Mouse (Mus musculus) cerebral cortex, adult 2 months (tissue): ENCODE measurements around the gene Cradd.

Experiments used
- WGBS: fragments of 180-500 bp; shearing (Covaris S2); methylation state at CpG from one replicate; pipeline ENCODE4 v1.1.7; 2018; 5-methylcytosine and 5-hydroxymethylcytosine counted together

The Cradd gene

GRCm38 (mm10) chr10:95330375-95331363 is 6.7 kb upstream of the Cradd start:
- 82% methylated on average over 9 of the region's 9 CpGs for WGBS

GRCm38 (mm10) chr10:95329884-95330283 is 6.0 kb upstream of the Cradd start:
- 94% methylated on average over 1 of the region's 1 CpGs for WGBS

GRCm38 (mm10) chr10:95324278-95324631 is 322 bp upstream of the Cradd start:
- WGBS: 43% methylated on average over 1 of the region's 1 CpGs

- 66% methylated on average over 20 of the region's 20 CpGs for WGBS
Measured at GRCm38 (mm10) chr10:95322076-95323070, 1.6 kb downstream of the Cradd start.

DNA sequence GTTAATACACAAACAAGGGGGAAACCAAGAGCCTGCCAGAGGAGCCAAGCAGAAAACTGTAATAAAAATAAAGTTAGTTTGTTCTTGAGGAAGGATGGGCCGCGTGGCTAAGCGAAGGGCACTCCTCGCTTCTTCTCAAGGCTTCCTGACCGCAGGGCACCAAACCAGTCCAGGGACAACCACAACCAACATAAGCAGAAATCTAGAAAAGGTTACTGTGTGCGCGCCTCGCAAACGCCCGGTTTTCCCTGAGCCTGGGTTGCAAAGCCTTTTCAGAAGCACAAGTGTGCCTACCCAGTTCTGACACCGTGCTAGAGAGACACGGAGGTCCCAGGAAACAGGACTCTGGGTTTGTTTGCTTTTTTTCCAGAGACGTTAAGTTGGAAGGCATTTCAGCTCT is 4.9 kb downstream of the Cradd start:
- WGBS: 83% methylated on average over 13 of the region's 13 CpGs

GRCm38 (mm10) chr10:95318392-95318708 is 5.6 kb downstream of the Cradd start:
- WGBS: 87% methylated on average over 7 of the region's 7 CpGs

DNA sequence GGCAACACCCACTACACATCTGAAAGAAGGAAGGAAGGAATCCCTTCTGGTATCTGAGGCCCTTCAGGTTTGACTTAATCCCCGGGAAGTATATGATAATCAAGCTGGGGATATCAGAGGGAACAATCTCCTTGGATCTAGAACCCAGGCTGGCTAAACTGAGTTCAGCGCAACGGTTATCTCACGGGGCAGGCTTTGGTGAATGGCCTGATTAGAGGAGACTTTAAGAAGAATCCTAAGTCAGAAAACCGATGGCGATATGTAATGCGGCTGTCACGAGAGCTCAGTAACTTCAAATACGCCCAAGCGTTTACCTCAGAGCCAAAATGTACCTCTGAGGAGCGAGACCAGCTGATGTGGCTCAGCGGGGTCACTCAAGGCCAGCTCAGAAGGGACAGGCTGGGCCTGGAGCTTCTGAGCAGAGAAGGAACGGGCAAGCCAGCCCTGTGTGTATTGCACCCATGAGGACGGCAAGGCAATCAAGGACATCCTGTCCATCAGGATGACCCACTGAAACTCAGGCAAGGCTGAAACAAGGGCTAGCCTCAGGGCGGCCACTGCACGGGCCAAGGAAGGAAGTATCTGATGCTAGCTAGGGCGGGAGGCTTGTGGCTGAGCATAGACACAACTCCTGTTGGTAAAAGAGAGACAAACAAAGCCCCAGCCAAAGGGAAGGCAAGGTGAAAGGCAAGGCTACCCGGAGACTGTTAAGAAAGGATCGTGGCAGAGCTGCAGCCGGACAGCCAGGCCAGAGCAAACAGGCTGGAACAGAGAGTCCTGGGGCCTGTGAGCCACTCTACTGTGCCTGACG is 6.1 kb downstream of the Cradd start:
- 92% methylated on average over 21 of the region's 21 CpGs for WGBS

DNA sequence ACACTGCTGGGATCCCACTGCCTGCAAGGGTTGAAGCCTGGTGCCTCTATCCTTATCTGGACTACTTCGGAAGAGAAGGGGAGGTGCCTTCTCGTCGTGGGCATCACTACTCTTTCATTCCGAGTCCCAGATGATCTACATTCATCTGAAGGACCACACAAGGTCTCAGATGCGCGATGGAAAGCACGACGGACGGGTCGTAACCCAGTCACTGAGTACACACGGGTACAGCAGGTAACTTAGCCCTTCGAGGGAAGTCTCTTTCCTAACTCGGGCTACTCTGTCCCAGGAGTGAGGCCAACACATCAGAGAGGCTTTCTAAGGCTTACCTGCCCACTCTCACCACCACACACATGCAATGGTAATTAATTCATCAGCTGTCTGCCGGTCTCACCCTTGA is 6.8 kb downstream of the Cradd start:
- 94% methylated on average over 14 of the region's 14 CpGs for WGBS

GRCm38 (mm10) chr10:95316675-95317074 is 7.3 kb downstream of the Cradd start:
- 91% methylated on average over 9 of the region's 9 CpGs for WGBS

DNA sequence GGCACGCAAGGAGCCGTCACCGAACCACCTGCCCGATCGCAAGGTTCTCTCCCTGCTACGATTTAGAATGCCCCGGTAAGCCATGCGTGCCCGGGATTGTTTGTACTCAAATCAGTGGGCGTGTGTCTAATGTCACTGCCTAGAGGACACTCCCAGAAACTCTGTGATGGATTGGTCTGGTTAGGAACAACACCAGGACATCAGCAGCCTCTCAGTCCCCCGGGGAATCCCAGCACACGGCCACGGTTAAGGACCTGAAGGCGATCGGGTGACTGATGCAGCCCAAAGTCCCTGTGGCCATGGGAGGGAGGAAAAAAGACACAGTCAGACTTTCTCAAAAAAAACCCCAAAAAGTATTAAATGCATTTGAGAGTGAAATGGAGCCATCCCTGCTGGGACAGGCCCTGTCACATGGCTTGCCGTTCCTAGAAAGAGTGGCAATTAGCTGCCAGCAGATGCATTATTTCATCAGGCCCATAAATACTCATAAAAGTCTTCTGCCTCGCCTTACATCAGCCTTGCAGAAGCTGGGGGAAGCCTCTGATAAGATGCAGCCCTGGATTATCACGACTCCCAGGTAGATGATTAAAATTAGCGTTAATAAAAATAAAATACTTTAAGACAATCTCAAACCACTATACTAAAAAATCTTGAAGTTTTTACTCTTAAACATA is 8.0 kb downstream of the Cradd start:
- WGBS: 93% methylated on average over 19 of the region's 19 CpGs

DNA sequence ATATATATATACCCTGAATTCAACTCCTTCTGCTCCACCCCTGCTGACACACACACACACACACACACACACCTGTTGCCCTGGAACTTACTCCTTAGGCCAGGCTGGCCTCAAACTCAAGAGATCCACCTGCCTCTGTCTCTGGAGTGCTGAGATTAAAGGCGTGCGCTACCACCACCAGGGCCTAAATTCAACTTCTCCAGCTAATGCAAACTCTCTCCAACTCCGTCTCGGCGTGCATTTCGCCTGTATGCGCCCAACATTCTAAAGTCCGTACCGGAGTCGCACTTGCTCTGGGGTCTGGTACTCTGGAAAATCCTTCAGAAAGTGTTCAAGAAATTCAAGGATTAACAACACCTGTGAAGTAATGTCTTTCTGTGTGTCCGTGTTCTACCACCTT is 8.6 kb downstream of the Cradd start:
- WGBS: 98% methylated on average over 11 of the region's 11 CpGs

DNA sequence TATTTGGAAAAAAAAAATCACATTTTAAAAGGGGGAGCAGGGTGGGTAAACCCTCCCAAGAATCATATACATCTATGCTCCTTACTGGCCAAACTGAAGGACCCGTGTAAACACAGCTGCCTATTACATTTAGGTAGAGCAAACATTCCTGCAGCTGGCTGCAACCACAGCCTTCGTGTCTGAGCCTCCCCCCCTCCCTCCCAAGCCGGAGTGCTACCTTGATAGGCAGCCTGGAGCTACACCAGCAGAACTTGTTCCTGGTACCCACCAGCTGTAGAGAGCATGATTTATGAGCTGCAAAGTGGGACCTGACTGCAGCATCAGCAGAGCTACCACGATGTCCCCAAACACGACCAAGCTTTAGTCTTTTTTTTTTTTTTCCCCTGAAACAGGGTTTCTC is 9.9 kb downstream of the Cradd start:
- WGBS: 68% methylated on average over 5 of the region's 5 CpGs

- WGBS: 71% methylated on average over 9 of the region's 9 CpGs
Measured at GRCm38 (mm10) chr10:95313524-95313923, 10.4 kb downstream of the Cradd start.

DNA sequence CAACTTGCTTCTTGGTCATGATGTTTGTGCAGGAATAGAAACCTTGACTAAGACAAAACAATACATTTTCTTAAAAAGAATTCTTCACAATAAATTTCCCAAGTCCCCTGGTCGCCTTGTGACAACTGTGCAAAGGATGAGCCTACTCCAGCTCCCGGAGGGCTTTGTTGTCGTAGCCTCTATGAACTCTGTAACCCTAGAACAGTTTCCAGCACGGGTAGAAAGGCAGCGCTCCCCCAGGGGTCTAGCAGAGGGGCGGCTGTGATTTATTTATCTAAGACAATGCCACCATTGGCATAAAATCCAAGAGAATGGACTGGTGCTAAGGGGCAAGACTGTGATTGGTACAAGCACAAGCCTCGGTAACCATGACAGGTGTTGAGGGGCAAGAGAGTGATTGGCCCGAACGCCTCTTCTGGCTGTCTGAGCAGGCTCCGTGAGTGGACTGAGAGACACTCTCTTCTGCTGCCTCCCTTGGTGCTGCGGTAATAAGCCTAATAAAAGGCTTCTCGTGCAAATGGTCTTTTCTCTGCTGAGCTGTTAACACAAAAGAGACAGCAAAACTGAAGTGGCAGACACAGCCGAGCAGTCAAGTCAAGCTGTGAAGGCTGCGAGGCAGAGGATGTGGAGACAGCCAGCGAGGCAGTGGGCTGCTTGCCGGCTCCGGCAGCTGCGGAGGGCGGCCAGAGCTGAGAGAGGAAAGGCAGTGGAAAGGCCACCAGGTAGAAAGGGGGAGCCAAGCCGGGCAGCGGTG is 13.1 kb downstream of the Cradd start:
- 70% methylated on average over 21 of the region's 21 CpGs for WGBS

- 77% methylated on average over 13 of the region's 13 CpGs for WGBS
Measured at GRCm38 (mm10) chr10:95309412-95310322, 14.3 kb downstream of the Cradd start.

DNA sequence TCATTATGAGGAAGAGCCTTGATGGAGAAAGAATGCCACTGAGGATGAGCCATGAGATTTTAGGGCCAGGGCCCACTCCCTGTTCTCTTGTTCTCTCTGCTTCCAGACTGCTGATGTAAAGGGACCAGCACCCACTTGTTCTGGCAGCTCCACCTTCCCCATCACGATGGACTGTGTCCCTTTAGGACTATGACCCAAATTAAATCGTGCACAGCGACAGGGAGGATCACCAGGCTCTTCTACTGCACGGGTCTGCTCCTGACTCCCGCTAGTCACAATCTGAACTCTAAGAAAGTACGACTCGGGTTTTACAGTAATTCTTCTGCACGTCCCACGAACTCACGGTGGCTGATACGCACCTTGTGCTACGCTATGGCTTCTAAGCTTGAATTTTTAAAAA is 14.9 kb downstream of the Cradd start:
- WGBS: 93% methylated on average over 12 of the region's 12 CpGs

DNA sequence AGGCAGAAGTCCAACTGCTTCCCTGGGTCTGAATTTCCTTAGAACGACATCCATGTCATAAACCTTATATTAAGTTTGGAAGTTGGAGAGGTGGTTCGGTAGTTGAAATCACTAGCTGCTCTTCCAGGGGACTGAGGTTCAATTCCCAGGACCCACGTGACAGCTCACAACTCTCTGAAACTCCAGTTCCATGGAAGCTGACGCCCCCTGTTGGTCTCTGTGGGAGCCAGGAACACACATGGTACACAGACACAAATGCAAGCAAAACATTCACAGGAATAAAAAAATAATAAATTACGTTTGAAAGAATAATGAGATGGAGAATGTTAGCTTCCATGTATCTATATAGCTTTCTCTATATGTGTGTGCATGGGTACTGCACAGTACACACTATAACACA is 16.0 kb downstream of the Cradd start:
- 91% methylated on average over 5 of the region's 5 CpGs for WGBS

DNA sequence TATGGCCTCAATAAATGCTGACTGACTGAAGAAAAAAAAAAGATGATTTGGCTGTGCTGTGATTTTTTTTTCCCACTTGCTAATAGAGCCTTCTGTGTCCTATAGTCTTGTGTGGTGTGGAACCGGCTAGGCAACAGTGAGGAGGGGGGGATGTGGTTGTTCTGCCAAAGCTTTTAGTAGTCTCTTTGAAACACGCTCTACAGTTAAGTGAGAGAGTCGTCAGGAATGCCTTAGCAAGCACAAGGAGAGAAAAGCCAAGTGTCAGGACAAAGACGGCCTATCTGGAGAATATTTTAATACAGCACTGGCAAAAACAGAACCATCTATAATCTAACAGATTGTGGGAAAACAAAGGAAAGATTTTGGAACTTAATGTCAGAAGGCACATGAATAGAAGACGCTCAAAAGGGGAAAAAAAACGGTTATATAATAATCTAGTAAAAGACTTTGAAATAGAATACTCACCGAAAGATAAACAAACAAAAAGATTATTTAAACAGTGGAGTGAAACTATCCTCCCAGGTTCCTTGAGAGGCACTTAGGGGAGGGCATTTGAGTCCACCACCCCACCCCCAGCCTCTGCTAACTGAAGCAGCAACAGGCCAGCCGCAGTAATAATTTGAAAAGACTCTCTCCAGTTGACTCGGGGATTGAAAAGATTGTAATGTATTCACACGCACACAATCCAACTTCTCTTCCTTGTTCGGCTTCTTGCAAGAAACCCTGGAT is 16.9 kb downstream of the Cradd start:
- WGBS: 47% methylated on average over 11 of the region's 11 CpGs

DNA sequence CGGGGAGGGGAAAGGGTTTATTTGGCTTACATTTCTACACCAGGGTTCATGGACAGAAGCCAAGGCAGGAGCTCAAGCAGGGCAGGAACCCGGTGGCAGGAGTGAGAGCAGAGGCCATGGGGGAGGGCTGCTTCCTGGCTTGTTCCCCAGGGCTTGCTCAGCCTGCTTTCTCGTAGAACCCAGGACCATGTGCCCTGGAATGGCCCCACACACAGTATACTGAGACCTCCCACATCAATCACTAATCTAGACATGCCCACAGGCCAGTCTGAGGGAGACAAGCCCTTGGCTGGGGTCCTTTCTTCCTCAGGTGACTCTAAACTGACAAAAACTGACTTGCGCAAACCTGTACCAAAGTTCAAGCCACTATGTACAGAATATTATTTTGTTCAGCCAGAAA is 19.7 kb downstream of the Cradd start:
- 61% methylated on average over 4 of the region's 4 CpGs for WGBS
